8 mouse cellular contexts compared by ENCODE assay signal in genomic region chr16:90453197-90453596, GRCm38 (mm10).
DNase-seq lines count a peak whose midpoint lies in the region; ATAC-seq and TF ChIP-seq lines count a peak whose summit lies in the region.

No protein-coding gene starts in this region.

- no peak for ATAC-seq in megakaryocyte-erythroid progenitor cell, adult 5-6 weeks (replicated peaks; ENCODE audit: low FRiP score, low TSS enrichment, poor library complexity, severe bottlenecking)

- peak; percentile 31 to 38 for DNase-seq in cerebellum, adult 2 months
- no peak for DNase-seq in cerebellum, postnatal 14 days
- peak; percentile 24 for DNase-seq in NIH3T3 (ENCODE audit: low read depth)
- no peak for DNase-seq in heart, embryonic 10.5 days (ENCODE audit: low spot score)
- DNase-seq in left cerebral cortex, postnatal 14 days (ENCODE audit: low spot score in 2 of 2): peak; percentile 19 to 27
- DNase-seq in skeletal muscle tissue, adult 2 months (ENCODE audit: low read depth, low spot score): peak; percentile 30
- DNase-seq in cerebellum, adult 9-11 months: no peak

- H3K4me3 ChIP-seq in cerebellum, adult 2 months (replicated peaks; ENCODE audit: insufficient read depth, low read depth, low read length): no peak overlapping the region
- peak overlapping the region; percentile 27 for H3K4me3 ChIP-seq in heart, embryonic 10.5 days

- H3K27me3 ChIP-seq in cerebellum, adult 2 months (ENCODE audit: control insufficient read depth, insufficient read depth, low read length): no peaks in the 10 kb centered on the region
- no peaks in the 10 kb centered on the region for H3K27me3 ChIP-seq in heart, embryonic 10.5 days (ENCODE audit: insufficient read depth, poor library complexity, severe bottlenecking)

- WGBS in cerebellum, adult 2 months: 51% methylated on average over 11 of the region's 11 CpGs
- 32% methylated on average over 11 of the region's 11 CpGs for WGBS in heart, embryonic 10.5 days

- intact Hi-C loops in left cerebral cortex, postnatal 14 days (cut with DNase I): no loop called here

- TF ChIP-seq POLR2A in cerebellum, adult 2 months (IDR thresholded peaks at IDR 0.05; ENCODE audit: borderline replicate concordance, insufficient read depth, low read length): no peak

- no peak for TF ChIP-seq CTCF in cerebellum, adult 2 months (IDR thresholded peaks at IDR 0.05; ENCODE audit: borderline replicate concordance, insufficient read depth, low read depth, low read length)

- no peak overlapping the region for H3K27ac ChIP-seq in cerebellum, adult 2 months (ENCODE audit: insufficient read depth, low read length)
- H3K27ac ChIP-seq in heart, embryonic 10.5 days: peak overlapping the region; percentile 80

- H3K4me1 ChIP-seq in cerebellum, adult 2 months (ENCODE audit: control insufficient read depth, insufficient read depth, low read length): peaks cover 11% of the 10 kb centered on the region
- peaks cover 75% of the 10 kb centered on the region for H3K4me1 ChIP-seq in heart, embryonic 10.5 days

- H3K36me3 ChIP-seq in heart, embryonic 10.5 days: peaks cover 47% of the 10 kb centered on the region

- no peaks in the 10 kb centered on the region for H3K9me3 ChIP-seq in heart, embryonic 10.5 days

Comparison
In these comparisons a context has a peak if more than half of its experiments do, and no peak if none do; other contexts are left out.
1. DNase-seq: peak in cerebellum, adult 2 months (2 of 2), NIH3T3 (single experiment), left cerebral cortex, postnatal 14 days (2 of 2) and skeletal muscle tissue, adult 2 months (single experiment); none in cerebellum, postnatal 14 days (0 of 2), heart, embryonic 10.5 days (single experiment) and cerebellum, adult 9-11 months (single experiment).